Mouse (Mus musculus) ES-Bruce4 (cell line): ENCODE data around the gene Filip1l.

Experiments
- CTCF ChIP-seq: IDR thresholded peaks from one replicate; pipeline ENCODE4 v1.8.1; 2011; ENCODE audit warnings: low read depth, low read length
- EP300 ChIP-seq: IDR thresholded peaks from 2 replicates; pipeline ENCODE4 v1.6.1; 2011; ENCODE audit warnings: low read depth, low read length; ENCODE audit not compliant: insufficient read depth
- POLR2A ChIP-seq: IDR thresholded peaks from one replicate; pipeline ENCODE4 v1.8.1; 2011; ENCODE audit warnings: low read length; ENCODE audit not compliant: insufficient read depth

DNA sequence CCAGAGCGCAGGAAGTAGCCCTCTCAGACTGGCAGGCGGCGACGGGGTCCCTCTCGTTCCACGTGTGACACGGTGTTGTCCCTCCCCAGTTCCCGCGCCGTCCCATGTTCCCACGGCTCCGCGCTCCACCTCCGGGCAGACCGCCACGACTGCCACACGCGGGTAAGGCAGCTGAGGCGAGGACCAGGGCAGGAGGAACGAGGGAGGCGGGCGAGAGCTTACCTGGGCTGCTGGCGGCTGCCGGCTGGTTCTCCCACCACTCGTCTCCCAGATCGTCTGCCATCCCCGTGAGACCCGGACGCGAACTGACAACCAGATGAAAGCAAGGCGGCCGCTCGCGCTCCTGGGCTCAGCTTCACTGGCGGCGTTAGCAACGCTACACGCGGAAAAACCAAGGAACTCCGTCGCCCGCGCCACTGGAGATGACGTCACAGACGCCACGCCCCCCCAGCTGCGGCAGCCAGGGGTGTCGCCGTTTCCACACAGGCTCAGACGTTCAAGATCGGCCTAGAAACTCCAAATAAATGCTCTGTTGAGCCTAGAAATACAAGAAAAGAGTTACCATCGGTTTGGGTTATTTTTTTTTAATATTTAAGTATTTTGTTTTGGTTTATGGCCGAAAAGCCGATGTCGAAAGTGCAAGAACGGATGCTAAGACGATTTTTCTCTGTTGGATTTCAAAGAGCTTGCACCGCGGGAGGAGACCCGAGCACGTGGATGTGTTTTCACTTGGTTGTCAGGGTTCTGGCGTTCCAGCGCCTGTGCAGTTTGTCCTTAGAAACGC is 253.7 kb downstream of the Filip1l start, which contains the start of gene Cmss1:
- no peak for TF ChIP-seq POLR2A
- TF ChIP-seq CTCF, result no peak
- no peak for TF ChIP-seq EP300
